Mouse (Mus musculus): ENCODE measurements around the gene Mpnd.

Mpnd gene

DNA sequence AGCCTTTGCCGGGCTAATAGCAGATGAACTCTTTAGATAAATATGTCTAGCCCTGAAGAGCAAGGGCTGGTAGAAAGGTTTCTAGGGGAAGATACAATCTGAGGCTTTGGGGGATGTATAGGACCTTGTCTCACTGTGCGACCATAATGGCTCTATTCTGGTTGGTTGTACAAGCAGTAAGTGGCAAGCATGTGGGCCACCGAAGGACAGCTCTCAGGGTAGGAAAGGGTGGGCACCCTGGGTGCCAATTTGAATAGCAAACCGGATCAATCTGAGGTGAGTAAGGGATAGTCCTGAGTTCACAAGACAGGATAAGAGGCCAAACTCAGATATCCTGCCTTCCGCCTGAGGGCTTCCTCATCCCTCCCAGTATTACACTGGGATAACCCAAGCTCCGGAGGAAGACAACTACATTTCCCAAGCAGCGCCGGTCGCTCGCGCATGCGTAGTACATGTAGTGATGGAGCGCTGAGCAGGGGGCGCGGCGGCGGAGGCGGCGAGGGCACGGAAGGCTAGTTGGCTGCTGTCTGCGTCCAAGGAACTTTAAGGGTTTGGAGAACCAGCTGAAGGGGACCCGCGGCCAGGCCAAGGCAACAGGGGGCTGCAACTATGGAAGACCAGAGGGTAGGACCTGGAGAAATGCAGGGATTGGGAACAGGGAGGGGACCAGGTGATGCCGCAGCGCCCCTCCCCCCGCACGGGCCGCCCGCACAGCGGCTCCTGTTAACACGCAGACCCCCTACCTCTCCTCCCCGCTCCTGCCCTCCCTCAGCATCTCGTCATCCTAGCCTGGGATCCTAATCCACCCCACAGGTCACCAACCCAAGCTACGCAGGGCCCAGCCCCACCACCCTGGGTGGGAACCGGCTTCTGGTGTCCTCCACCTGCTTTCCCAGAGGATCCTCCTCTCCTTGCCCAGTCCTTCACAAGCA, 19.2 kb upstream of the Mpnd start, which contains the start of gene Fsd1:
Gene Fsd1 (plus strand): TSS at position 480 of the 932 bp plus-strand sequence.
- DNase-seq (ENCODE audit: low read depth): no peak

DNA sequence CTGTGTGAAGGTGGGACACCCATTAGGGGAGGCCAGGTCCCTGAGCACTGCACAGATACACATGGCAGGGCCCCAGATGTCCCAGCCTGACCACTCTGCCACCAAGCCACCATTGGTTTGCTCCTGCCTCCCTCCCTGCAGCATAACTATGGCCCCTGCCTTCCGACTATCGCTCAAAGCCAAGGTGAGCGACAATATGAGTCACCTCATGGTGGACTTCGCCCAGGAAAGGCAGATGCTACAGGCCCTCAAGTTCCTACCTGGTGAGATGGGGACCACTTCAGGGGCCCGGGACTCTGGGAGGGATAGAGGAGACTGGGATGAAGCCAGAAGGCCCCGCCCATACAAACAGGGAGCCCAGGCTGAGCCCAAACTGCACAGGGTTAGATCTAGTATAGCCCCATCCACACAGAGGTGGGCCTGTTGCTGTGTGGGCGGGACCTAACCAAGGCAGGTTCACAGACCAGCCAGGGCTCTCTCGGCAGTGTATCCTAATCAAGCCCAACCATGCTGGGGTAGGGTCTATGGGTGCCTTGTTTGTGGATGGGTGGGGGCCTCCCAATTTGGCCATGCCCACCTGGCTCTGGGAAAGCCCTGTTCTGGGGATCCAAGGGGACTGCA, 15.1 kb upstream of the Mpnd start:
- no peak for DNase-seq (ENCODE audit: low read depth)

DNA sequence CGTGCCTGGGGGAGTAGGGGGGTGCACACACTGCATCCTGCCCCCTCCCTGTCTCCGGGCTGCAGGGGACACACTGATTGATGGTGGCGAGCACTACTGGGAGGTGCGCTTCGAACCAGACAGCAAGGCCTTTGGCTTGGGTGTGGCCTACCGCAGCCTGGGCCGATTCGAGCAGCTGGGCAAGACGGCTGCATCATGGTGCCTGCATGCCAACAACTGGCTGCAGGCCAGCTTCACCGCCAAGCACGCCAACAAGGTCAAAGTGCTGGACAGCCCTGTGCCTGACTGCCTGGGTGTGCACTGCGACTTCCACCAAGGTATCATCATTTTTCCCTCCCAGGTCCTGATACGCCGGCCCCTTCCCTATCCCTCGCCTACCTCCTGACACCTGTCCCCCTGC, 9.5 kb upstream of the Mpnd start:
- peak; percentile 28 for DNase-seq (ENCODE audit: low read depth)

DNA sequence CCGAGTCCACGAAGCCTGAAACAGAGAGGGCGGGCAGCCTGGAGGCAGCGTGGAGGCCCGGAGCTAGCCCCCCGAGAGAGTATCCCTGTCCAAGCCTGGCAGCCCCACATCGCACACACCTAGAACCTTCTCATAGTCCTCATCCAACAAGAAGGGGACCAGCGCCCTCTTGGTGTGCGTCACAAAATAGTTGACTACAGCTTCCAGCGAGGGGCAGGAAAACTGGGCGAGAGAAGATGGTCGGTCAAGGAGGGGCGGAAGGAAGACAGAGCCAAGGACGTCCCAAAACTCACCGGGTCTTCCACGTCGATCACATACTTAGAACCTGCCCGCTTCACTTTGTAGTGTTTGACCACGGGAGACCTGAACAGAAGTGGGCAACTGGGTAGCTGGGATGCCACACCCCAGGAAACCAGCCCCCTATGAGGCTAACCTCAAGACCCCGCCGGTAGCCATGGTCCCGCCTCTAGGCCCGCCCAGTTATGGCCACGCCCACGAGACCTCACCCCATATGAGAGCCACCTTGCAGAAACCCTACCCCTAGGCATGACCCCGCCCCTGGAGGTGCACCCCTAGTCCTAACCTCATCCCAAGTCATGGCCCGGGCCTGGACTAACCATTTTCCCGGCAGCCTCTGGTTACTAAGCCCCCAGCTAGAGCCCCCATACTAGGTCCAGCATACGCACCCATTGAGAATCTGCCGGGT, 5.6 kb upstream of the Mpnd start:
- no peak for DNase-seq (ENCODE audit: low read depth)

DNA sequence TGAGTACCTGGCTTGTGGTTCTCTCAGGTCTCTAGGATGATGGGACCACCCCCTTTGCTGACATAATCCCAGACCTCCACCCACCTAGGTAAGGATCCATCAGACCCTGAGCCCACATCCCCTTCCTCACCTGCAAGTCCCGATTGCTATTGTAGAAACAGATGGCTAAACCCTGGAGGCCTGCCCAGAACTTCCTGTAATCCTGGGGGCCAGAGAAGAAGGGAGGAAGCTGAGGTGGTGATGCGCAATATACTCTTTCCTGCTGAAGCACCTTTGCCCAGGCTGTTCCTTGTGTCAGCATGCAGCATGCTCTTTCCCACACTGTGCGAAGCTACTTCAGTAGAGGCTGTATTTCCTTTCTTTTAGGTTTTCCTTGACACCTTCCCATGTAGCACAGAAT, 2.5 kb upstream of the Mpnd start:
- DNase-seq (ENCODE audit: low read depth): no peak

DNA sequence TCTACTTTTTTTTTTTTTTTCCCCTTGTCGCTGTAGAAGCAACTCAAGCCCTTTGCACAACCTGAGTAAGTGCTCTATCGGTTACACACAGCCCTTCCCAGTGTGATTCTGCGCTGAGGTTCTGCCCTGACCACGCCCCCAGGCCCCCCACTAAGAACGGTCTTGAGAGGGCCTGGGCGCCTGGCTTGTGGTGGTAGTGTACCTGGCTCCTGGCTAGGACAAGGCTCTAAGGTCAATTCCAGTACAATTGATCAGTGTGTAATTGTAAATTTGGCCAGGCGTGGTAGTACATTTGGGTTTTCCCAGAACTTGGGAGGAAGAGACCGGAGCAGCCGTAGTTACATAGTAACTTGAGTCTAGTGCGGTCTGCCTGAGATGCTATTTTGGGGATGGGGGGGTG, 1.4 kb downstream of the Mpnd start:
- no peak for DNase-seq (ENCODE audit: low read depth)

DNA sequence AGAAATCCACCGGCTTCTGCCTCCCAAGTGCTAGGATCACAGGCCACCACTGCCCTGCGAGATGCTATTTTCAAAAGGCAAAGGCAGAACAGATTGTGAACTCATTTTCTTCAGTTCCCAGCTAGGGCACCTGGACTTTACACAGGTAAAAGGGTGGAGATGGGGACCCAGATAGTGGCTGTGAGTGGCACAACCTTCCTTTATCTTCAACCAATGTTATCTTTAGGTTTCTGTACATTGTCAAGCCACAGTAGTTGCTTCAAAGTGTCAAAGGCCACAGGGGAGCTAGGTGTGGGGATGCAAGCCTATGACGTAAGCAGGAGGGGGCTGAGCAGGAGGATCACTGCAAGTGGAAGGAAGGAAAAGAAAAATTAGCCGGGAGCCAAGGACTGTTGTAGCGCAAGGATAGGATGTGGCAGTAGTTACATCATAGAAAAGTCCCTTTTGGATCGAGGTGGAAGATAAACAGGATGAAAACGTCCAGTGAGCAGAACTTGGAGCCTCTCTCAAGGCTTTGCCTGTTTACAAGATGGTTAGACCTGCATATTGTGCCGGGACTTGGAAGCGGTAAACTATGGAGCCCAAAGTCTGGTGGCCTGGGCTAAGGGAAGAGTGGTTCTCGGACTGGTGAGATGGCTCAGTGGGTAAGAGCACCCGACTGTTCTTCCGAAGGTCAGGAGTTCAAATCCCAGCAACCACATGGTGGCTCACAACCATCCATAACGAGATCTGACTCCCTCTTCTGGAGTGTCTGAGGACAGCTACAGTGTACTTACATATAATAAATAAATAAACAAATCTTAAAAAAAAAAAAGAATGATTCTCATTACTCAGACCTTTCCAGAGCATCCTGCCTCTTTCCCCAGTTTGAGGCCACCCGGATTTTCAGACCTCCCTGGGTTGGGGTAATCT, 2.2 kb downstream of the Mpnd start:
- peak; percentile 29 for DNase-seq (ENCODE audit: low read depth)

DNA sequence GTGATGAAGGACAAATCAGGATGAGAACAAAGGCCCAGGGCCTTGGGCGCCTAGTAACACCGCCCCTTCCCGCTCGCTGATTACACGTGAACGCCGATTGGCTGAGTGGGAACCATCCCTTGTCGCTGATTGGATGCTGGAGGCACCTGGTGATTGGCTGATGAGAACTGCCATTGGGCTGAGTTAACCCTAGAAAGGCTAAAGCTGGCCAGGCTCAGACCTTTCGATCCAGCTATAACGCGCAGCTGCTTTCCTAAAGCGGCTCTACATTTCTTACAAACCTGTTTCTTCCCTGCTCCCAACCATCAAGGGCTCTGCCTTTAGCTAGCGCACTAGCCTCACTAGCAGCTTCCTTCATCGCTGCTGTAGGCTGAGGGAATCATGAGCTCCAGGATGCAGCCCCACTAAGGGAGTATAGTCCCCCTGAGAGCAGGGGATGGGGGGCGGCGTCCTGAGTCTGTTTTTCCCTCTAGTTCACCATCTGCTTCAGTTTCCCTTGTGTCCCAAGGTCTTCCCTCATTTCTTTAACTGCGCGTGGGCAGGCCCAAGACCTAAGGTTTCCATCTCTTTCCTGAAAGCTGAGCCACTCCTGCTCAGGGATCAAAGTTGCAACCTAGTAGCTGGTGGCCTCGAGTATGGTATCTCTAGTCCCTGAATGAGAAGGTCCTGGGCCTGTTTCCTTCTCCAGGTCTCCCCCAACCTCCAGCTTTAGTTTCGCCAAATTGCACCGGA, 3.0 kb downstream of the Mpnd start:
- DNase-seq (ENCODE audit: low read depth): peak; percentile 97

DNA sequence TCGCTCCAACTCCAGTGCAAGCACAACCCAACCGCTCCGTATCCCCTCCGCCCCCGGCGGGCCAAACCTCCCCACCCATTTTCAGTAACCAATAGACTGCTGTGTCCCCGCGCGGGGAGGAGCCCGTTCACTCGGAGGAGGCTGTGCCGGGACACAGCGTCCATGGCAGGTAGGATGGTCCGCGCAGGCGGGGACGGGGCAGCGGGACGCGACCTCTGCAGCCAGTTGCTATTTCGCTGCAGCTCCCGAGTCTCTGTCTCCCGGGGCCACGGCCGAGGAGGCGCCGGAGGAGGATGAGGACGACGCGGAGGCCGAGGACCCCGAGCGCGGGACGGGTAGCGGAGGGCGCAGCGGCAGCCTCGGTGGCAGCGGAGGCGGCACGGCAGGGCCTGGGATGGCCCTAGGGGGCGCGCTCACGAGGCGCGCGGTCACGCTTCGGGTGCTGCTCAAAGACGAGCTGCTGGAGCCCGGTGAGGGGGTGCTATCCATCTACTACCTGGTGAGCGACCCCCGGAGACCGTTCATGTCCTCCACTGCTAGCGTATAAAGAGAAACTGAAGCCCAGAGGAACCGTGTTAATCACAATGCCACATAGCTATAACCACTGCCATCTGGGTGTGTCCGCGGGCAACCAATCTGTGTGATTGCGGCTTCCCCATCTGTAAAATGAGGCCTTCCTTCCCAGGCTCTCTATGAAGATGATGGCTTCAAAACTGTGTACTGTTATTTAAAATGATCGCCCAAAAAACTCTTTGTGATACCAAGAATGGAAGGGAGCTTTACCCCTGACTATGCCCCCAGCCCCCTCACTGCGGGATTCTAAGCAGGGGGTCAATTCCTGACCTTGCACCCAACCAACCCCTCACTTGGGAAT, 3.8 kb downstream of the Mpnd start:
- DNase-seq (ENCODE audit: low read depth): peak; percentile 93

DNA sequence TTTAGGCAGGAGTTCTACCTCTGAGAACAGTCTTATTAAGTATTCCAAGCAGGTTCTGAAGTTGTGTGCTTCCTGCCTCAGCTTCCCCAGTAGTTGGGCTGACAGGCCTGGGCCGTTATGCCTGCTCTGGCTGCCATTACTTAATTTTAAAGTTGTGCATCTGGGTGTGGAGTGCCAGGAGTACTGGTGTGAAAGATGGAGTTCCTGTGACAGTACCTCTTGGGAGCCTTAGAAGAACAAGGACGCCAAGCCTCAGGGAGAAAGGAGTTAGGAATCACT, 4.4 kb downstream of the Mpnd start:
- no peak for DNase-seq (ENCODE audit: low read depth)

DNA sequence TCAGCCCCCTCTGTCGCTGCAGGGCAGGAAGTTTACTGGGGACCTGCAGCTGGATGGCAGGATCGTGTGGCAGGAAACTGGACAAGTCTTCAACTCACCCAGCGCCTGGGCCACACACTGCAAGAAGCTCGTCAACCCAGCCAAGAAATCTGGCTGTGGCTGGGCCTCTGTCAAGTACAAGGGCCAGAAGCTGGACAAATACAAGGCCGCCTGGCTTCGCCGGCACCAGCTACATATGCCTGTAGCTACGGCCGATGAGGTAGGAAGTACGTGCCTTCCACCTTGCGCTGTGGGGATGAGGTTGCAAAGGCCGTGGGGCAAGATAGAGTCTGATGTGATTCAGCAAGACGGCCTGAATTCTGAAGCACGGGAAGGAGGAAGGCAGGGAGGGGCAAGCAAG, 4.7 kb downstream of the Mpnd start:
- DNase-seq (ENCODE audit: low read depth): no peak

DNA sequence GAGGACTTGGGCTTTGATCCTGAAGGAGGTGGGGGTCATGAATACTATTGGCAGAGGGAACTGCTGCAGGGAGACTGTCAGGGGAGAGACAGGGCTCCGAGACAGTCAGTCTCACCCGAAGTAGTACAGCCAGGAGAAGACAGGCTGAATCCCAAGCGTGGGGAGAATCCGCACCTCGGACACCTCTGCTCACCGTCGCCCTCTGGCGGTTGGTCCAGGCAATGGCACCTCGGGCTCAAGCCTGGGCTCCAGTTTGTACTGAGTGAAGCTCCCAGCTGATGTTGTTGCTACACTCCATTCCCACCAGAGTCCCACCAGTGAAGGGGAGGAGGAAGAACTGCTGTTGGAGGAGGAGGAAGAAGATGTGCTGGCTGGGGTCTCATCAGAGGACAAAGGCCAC, 5.2 kb downstream of the Mpnd start:
- peak; percentile 89 for DNase-seq (ENCODE audit: low read depth)

DNA sequence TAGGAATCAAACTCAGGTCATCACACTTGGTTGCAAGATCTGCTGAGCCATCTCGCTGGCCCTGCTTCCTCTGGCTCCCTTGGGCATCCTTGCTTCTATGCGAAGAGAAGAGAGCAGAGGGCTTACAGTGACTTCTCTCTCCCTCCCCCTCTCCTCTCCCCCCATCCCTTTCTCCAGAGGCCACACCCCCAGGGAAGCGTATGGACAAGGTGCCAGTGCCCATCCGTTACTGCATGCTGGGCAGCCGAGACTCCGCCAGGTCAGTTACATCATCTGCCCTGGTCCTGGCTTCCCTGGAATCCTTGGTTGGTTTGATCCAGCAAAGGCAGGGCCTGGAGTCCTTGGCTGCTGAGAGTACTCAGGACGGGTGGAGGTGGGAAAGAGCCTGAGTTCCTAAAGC, 5.9 kb downstream of the Mpnd start:
- DNase-seq (ENCODE audit: low read depth): no peak

DNA sequence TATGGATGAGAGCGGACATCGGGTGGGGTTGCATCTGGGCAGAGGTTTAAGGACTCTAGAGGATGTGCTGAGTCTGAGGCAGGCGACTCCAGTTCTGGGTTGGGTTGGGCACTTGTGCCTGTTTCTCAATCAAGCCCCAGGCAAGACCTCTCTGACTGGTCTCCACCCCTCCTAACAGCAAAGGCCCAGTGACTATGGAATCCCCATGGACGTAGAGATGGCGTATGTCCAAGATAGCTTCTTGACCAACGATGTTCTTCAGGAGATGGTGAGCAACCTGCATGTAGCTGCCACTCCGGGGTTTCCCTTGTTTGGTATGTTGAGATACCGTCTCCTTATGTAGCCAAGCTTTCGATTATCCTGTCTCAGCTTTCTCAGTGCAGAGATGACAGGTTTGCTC, 9.8 kb downstream of the Mpnd start:
- DNase-seq (ENCODE audit: low read depth): peak; percentile 58

DNA sequence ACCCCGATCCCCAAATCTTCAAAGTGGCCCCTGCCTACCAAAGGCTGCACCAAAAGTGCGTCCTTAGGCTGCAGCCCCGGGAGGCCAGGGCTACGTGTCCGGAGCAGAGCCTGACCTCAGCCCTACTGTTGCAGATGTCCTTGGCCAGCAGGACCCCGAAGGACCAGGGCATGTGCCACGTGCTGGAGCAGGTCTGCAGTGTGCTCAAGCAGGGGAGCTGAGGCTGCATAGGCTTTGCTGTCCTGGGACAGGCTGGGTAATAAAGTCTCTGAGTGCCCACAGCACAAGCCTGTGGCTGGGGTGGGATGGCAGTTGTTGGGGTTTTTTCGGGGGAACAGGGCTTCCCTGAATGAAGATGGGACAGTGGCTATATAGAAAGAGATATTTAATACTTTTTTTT, 10.9 kb downstream of the Mpnd start:
- no peak for DNase-seq (ENCODE audit: low read depth)

DNA sequence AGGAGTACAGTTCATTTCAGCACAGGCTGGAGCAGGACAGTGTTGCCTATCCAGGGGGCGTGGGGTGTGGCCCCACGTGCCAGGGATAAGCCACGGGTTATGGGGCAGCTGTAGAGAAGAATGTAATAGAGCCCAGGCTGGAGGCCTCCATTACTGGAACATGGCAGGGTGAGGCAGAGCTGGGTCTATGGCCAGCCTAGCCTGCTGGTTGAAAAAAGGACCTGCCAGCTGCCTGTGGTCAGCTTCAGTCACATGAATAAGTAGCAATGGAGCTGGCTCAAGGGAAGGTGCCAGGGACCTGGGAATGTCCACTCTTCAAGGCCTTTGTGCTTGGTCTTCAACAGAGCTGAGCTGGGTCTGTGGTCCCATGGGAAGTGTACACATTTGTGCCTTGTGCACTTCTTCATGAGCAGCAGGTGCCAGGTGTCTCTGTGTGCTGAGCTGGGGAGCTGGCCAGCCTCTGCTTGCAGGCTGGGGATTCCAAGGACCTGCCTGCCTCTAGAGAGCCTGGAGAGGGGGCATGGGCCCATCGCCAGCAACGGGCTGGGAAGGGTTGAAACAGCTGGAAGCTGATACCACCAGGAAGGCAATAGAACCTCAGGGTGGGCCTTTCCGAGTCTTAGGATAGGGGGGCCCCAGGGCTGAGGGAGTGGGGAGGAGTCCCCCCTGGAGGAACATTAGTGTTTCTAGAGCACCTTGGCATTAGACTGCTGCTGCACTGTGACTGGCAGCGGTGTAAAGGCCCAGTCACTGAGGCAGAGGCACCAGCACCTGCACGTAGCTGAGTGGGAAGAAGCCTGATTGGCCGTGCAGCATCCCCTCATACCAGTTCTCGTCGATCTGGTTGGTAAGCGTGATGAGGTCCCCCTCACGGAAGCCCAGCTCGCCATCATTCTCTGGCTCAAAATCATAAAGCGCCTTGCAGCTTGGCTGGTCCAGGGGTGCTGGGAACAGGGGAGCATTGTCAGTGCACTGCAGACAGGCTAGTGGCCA, 11.6 kb downstream of the Mpnd start:
- DNase-seq (ENCODE audit: low read depth): no peak

DNA sequence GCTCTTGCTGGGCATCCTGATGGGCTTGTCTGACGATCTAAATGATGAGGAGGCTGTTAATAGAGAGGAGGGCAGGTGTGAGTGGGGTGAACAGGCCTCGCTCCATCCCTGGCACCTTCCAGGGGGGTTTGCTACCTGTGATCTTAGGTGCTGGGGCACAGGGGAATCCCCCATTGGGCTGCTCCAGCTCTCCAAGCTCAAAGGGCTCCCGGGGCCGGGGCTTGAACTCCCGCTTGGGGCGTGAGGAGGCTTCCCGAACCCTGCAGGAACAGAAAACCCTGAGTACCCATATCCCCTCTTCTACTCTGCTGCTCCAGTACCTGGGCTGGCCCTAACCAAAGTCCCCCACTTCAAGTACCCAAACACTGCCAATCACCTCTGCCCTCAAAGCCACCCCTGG, 12.3 kb downstream of the Mpnd start:
- DNase-seq (ENCODE audit: low read depth): no peak

DNA sequence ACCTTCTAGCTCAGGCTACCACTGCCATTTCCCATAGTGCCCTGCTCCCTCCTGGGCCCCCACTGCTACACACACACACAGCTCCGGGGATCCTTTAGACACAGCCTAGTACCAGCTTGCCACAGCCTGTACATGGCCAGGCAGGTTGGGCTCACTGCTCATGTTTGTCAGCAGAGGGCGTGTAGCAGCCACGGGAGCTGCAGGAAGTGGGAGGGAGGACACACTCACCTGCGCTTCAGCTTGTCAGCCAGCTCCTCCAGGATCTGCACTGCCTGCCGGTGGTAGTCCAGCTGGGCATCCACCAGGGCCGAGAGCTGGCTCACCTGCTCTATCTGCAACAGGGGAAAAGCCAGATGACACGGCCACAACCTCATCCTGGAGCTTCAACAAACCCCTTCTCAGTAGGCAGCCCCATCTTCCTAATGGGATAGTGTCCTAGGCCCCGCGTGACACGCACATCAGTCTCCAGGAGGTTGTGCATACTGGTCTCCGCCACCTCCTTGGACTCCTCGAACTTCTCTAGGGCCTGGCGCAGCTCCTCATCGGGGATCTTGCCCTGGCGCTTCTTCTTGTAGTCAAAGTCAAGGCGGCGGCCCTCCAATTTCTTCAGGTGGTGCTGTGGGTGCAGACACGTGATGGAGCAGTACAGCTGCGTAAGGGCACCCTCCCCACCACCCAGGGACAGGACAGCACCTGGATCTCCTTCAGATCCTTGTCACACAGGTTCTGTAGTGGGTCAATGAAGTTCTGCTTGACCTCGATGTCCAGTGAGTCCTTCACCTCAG, 13.0 kb downstream of the Mpnd start:
- peak; percentile 61 for DNase-seq (ENCODE audit: low read depth)
